Comparison of ENCODE assay signal across 15 mouse cellular contexts in genomic region chr1:82200636-82201035, GRCm38 (mm10). TPM values are rescaled to one million over a fixed set of nuclear protein-coding genes. Genes with fewer than 3 reads are reported as not detected.
DNase-seq lines count a peak whose midpoint lies in the region; ATAC-seq and TF ChIP-seq lines count a peak whose summit lies in the region.
"Had no signal": no experiment of that assay in that cellular context is flagged by ENCODE, and none has a peak within 500 bp of the region (broad histone marks: within the 10 kb centered on the region; RNA-seq: fewer than 3 reads in every experiment).

No protein-coding gene starts in this region.

- 0 out of 2 replicates have a peak, but pooled peaks have one; percentile 25 for ATAC-seq in kidney, embryonic 15.5 days (replicated peaks; ENCODE audit: low FRiP score)
- 0 out of 2 replicates have a peak, but pooled peaks have one; percentile 43 for ATAC-seq in embryonic facial prominence, embryonic 15.5 days (ENCODE audit: insufficient number of reproducible peaks, low FRiP score, low TSS enrichment, low read depth)
- ATAC-seq in heart, embryonic 12.5 days (ENCODE audit: insufficient number of reproducible peaks, low FRiP score), result no peak
- ATAC-seq in lung, postnatal 0 days, result no peak
- ATAC-seq in liver, embryonic 12.5 days, result no peak

- no peak overlapping the region for H3K9ac ChIP-seq in kidney, embryonic 15.5 days
- H3K9ac ChIP-seq in embryonic facial prominence, embryonic 15.5 days, result no peak overlapping the region
- H3K9ac ChIP-seq in heart, embryonic 12.5 days, result no peak overlapping the region
- no peak overlapping the region for H3K9ac ChIP-seq in lung, postnatal 0 days (replicated peaks; ENCODE audit: low read depth)
- no peak overlapping the region for H3K9ac ChIP-seq in liver, embryonic 12.5 days
- H3K9ac ChIP-seq: limb, embryonic 15.5 days; neural tube, embryonic 15.5 days had no signal

- 0 out of 2 replicates have a peak overlapping the region, but pooled peaks have one; percentile 5 for H3K27ac ChIP-seq in kidney, embryonic 15.5 days
- peak overlapping the region; percentile 39; the same call in 1 of the 2 replicates for H3K27ac ChIP-seq in embryonic facial prominence, embryonic 15.5 days (replicated peaks)
- H3K27ac ChIP-seq in heart, embryonic 12.5 days (ENCODE audit: poor library complexity, severe bottlenecking), result peak overlapping the region; percentile 86
- no peak overlapping the region for H3K27ac ChIP-seq in lung, postnatal 0 days (ENCODE audit: low read length)
- H3K27ac ChIP-seq in liver, embryonic 12.5 days, result no peak overlapping the region
- no peak overlapping the region for H3K27ac ChIP-seq in thymus, adult 2 months (ENCODE audit: control insufficient read depth, insufficient read depth, low read length)
- H3K27ac ChIP-seq: hindbrain, postnatal 0 days; limb, embryonic 15.5 days; neural tube, embryonic 15.5 days had no signal

- H3K4me3 ChIP-seq in kidney, embryonic 15.5 days (replicated peaks), result no peak overlapping the region
- H3K4me3 ChIP-seq in embryonic facial prominence, embryonic 15.5 days (replicated peaks), result no peak overlapping the region
- no peak overlapping the region for H3K4me3 ChIP-seq in heart, embryonic 12.5 days
- H3K4me3 ChIP-seq in lung, postnatal 0 days (ENCODE audit: low read depth, low read length), result no peak overlapping the region
- H3K4me3 ChIP-seq in liver, embryonic 12.5 days, result no peak overlapping the region
- no peak overlapping the region for H3K4me3 ChIP-seq in thymus, adult 2 months (ENCODE audit: control insufficient read depth, insufficient read depth, low read length)
- H3K4me3 ChIP-seq: limb, embryonic 15.5 days; neural tube, embryonic 15.5 days had no signal

- no peak overlapping the region for H3K4me2 ChIP-seq in kidney, embryonic 15.5 days
- no peak overlapping the region for H3K4me2 ChIP-seq in embryonic facial prominence, embryonic 15.5 days (replicated peaks)
- H3K4me2 ChIP-seq in heart, embryonic 12.5 days, result peak overlapping the region; percentile 44
- no peak overlapping the region for H3K4me2 ChIP-seq in lung, postnatal 0 days (replicated peaks; ENCODE audit: low read depth, low read length)
- no peak overlapping the region for H3K4me2 ChIP-seq in liver, embryonic 12.5 days
- H3K4me2 ChIP-seq: limb, embryonic 15.5 days; neural tube, embryonic 15.5 days had no signal

- no peaks in the 10 kb centered on the region for H3K27me3 ChIP-seq in kidney, embryonic 15.5 days
- H3K27me3 ChIP-seq in embryonic facial prominence, embryonic 15.5 days, result no peaks in the 10 kb centered on the region
- no peaks in the 10 kb centered on the region for H3K27me3 ChIP-seq in heart, embryonic 12.5 days (replicated peaks)
- H3K27me3 ChIP-seq in lung, postnatal 0 days (replicated peaks; ENCODE audit: insufficient read depth, low read length), result no peaks in the 10 kb centered on the region
- H3K27me3 ChIP-seq in liver, embryonic 12.5 days (replicated peaks), result no peaks in the 10 kb centered on the region
- no peaks in the 10 kb centered on the region for H3K27me3 ChIP-seq in thymus, adult 2 months (ENCODE audit: control insufficient read depth, insufficient read depth, low read length)
- H3K27me3 ChIP-seq: limb, embryonic 15.5 days; neural tube, embryonic 15.5 days had no signal

- no peak for TF ChIP-seq POLR2A in thymus, adult 2 months (IDR thresholded peaks at IDR 0.05; ENCODE audit: control insufficient read depth, extremely low read depth, insufficient read depth, low read length, poor library complexity)

- no peaks in the 10 kb centered on the region for H3K9me3 ChIP-seq in kidney, embryonic 15.5 days (replicated peaks)
- H3K9me3 ChIP-seq in embryonic facial prominence, embryonic 15.5 days (replicated peaks), result no peaks in the 10 kb centered on the region
- no peaks in the 10 kb centered on the region for H3K9me3 ChIP-seq in heart, embryonic 12.5 days (replicated peaks)
- no peaks in the 10 kb centered on the region for H3K9me3 ChIP-seq in lung, postnatal 0 days (ENCODE audit: low read length)
- H3K9me3 ChIP-seq in liver, embryonic 12.5 days (replicated peaks), result no peaks in the 10 kb centered on the region
- H3K9me3 ChIP-seq: G1E; limb, embryonic 15.5 days; neural tube, embryonic 15.5 days had no signal

- peaks cover 12% of the 10 kb centered on the region; the same call in 1 of the 2 replicates for H3K4me1 ChIP-seq in kidney, embryonic 15.5 days
- peaks cover 15% of the 10 kb centered on the region for H3K4me1 ChIP-seq in embryonic facial prominence, embryonic 15.5 days
- peaks cover 24% of the 10 kb centered on the region for H3K4me1 ChIP-seq in heart, embryonic 12.5 days (replicated peaks)
- H3K4me1 ChIP-seq in lung, postnatal 0 days (ENCODE audit: insufficient read depth, low read depth, low read length), result peaks cover 3% of the 10 kb centered on the region; the same call in 1 of the 2 replicates
- H3K4me1 ChIP-seq in liver, embryonic 12.5 days, result no peaks in the 10 kb centered on the region
- no peaks in the 10 kb centered on the region for H3K4me1 ChIP-seq in thymus, adult 2 months (replicated peaks; ENCODE audit: control insufficient read depth, insufficient read depth, low read length)

- no peak for TF ChIP-seq CTCF in lung, postnatal 0 days (IDR thresholded peaks at IDR 0.05)
- no peak for TF ChIP-seq CTCF in thymus, adult 2 months (IDR thresholded peaks at IDR 0.05; ENCODE audit: borderline replicate concordance, control insufficient read depth, extremely low read depth, insufficient read depth, low read length, poor library complexity)

- DNase-seq in kidney, postnatal 36 days, result no peak
- DNase-seq in lung, postnatal 0 days (ENCODE audit: low spot score), result peak; percentile 21
- no peak for DNase-seq in thymus, adult 2 months
- DNase-seq: cerebellum, adult 11 months; kidney, adult 9 months; thymus, adult 18-20 months had no signal

- 47% methylated on average over 7 of the region's 7 CpGs for WGBS in kidney, embryonic 15.5 days
- 38% methylated on average over 7 of the region's 7 CpGs for WGBS in embryonic facial prominence, embryonic 15.5 days
- 21% methylated on average over 7 of the region's 7 CpGs for WGBS in heart, embryonic 12.5 days
- WGBS in lung, postnatal 0 days, result 36% methylated on average over 7 of the region's 7 CpGs
- WGBS in liver, embryonic 12.5 days (ENCODE audit: insufficient replicate concordance), result 39% methylated on average over 7 of the region's 7 CpGs
- 71% methylated on average over 7 of the region's 7 CpGs for WGBS in thymus, adult 2 months

- TF ChIP-seq EP300 in lung, postnatal 0 days (IDR thresholded peaks at IDR 0.05), result no peak

- no peaks in the 10 kb centered on the region for H3K36me3 ChIP-seq in kidney, embryonic 15.5 days
- no peaks in the 10 kb centered on the region for H3K36me3 ChIP-seq in embryonic facial prominence, embryonic 15.5 days
- no peaks in the 10 kb centered on the region for H3K36me3 ChIP-seq in heart, embryonic 12.5 days
- H3K36me3 ChIP-seq in lung, postnatal 0 days (ENCODE audit: insufficient read depth, low read length), result no peaks in the 10 kb centered on the region
- no peaks in the 10 kb centered on the region for H3K36me3 ChIP-seq in liver, embryonic 12.5 days
- no peaks in the 10 kb centered on the region for H3K36me3 ChIP-seq in thymus, adult 2 months (ENCODE audit: control insufficient read depth, insufficient read depth, low read length)
- H3K36me3 ChIP-seq: G1E; limb, embryonic 15.5 days; neural tube, embryonic 15.5 days had no signal

RNA-seq across cellular contexts. Expression of gene Gm9747, which starts 32.3 kb away (rescaled TPM):
- polyA plus RNA-seq in kidney, embryonic 15.5 days (2015; fragmentation: Nextera tagmentation; extraction: Ambion mirVana), result 11.4 and 11.9 TPM in 2 replicates
- 34.4 and 38.8 TPM in 2 replicates for polyA plus RNA-seq in embryonic facial prominence, embryonic 15.5 days (2015; fragmentation: Nextera tagmentation; extraction: Ambion mirVana)
- polyA plus RNA-seq in heart, embryonic 12.5 days (2016; fragmentation: Nextera tagmentation; extraction: Ambion mirVana), result 40.0 and 42.3 TPM in 2 replicates
- polyA plus RNA-seq in lung, postnatal 0 days (2015; fragmentation: Nextera tagmentation; extraction: Ambion mirVana), result 13.3 and 15.5 TPM in 2 replicates
- 4.0 and 4.5 TPM in 2 replicates for polyA plus RNA-seq in liver, embryonic 12.5 days (2016; fragmentation: Nextera tagmentation; extraction: Ambion mirVana)
- not detected in 2 replicates for polyA plus RNA-seq in thymus, adult 2 months (2012; rRNA removed)
- polyA plus RNA-seq: cortical plate, adult 2 months; G1E had no signal

Comparison
In these comparisons a context has a peak if more than half of its experiments do, and no peak if none do; other contexts are left out.
1. ATAC-seq: peak in kidney, embryonic 15.5 days (single experiment) and embryonic facial prominence, embryonic 15.5 days (single experiment); none in heart, embryonic 12.5 days (single experiment), lung, postnatal 0 days (single experiment) and liver, embryonic 12.5 days (single experiment).
2. H3K27ac ChIP-seq: peak in kidney, embryonic 15.5 days (single experiment), embryonic facial prominence, embryonic 15.5 days (single experiment) and heart, embryonic 12.5 days (single experiment); none in lung, postnatal 0 days (single experiment), liver, embryonic 12.5 days (single experiment) and thymus, adult 2 months (single experiment).